Mouse (Mus musculus) heart, embryonic 11.5 days (tissue): Measurements from ENCODE around the gene Slc26a9. TPM values are rescaled to one million over a fixed set of nuclear protein-coding genes. Genes with fewer than 3 reads are reported as not detected.

Experiments used
- ATAC-seq: fragments of 200-750 bp; cut with Nextera tagmentation; replicated peaks from 2 replicates; pipeline ENCODE4 v1.8.0; 2017; ENCODE audit warnings: moderate library complexity; ENCODE audit not compliant: insufficient number of reproducible peaks, low FRiP score, low TSS enrichment
- H3K27ac ChIP-seq: fragments of 300-500 bp; sonication (generic); 2 replicates; pipeline ENCODE4 v1.5.1; 2014; ENCODE audit warnings: mild to moderate bottlenecking, low read depth, low read length
- H3K27me3 ChIP-seq: fragments of 300-500 bp; sonication (generic); 2 replicates; pipeline ENCODE4 v1.6.1; 2014; ENCODE audit warnings: mild to moderate bottlenecking, low read length, mixed read lengths; ENCODE audit not compliant: control insufficient read depth, insufficient read depth
- H3K36me3 ChIP-seq: fragments of 300-500 bp; sonication (generic); 2 replicates; pipeline ENCODE4 v1.6.1; 2014; ENCODE audit warnings: mild to moderate bottlenecking, low read length, moderate library complexity, mixed read lengths; ENCODE audit not compliant: control insufficient read depth, insufficient read depth
- H3K4me1 ChIP-seq: fragments of 300-500 bp; sonication (generic); 2 replicates; pipeline ENCODE4 v1.6.1; 2014; ENCODE audit warnings: low read length; ENCODE audit not compliant: control insufficient read depth, insufficient read depth
- H3K4me2 ChIP-seq: fragments of 300-500 bp; sonication (generic); 2 replicates; pipeline ENCODE4 v1.6.1; 2014; ENCODE audit warnings: mild to moderate bottlenecking, moderate library complexity
- H3K4me3 ChIP-seq: fragments of 300-500 bp; sonication (generic); 2 replicates; pipeline ENCODE4 v1.5.1; 2014; ENCODE audit warnings: low read depth, low read length
- H3K9ac ChIP-seq: fragments of 300-500 bp; sonication (generic); 2 replicates; pipeline ENCODE4 v1.6.1; 2014; ENCODE audit warnings: mild to moderate bottlenecking, low read depth, low read length, moderate library complexity
- H3K9me3 ChIP-seq: fragments of 300-500 bp; sonication (generic); replicated peaks from 2 replicates; pipeline ENCODE4 v1.6.1; 2016; ENCODE audit warnings: low read length; ENCODE audit not compliant: control insufficient read depth
- WGBS: fragments of 180-500 bp; shearing (Covaris S2); extraction: QIAGEN DNeasy Blood & Tissue Kit; methylation state at CpG from one replicate; pipeline ENCODE4 v1.1.7; 2014; ENCODE audit not compliant: insufficient replicate concordance; 5-methylcytosine and 5-hydroxymethylcytosine counted together
- polyA plus RNA-seq: library from polyadenylated mRNA; unstranded; fragments of >200 nt; fragmentation: Nextera tagmentation; extraction: Ambion mirVana; gene quantifications from 2 replicates; pipeline ENCODE4 v1.2.1, GENCODE M21; 2014

Slc26a9 gene
- polyA plus RNA-seq, 1 experiment from 2014 or later, result not detected

GRCm38 (mm10) chr1:131804166-131804565 is 60.3 kb downstream of the Slc26a9 start:
- Histone ChIP-seq H3K9me3 (no peaks in the 10 kb centered on the region), H3K4me1 (no peaks in the 10 kb centered on the region), H3K4me2 (no peak overlapping the region), H3K27ac (no peak overlapping the region), H3K9ac (no peak overlapping the region), H3K4me3 (no peak overlapping the region), H3K27me3 (0 out of 2 replicates have a peak, but pooled peaks cover 2% of the 10 kb centered on the region), H3K36me3 (no peaks in the 10 kb centered on the region)
- ATAC-seq, result no peak
- 82% methylated on average over 3 of the region's 3 CpGs for WGBS

GRCm38 (mm10) chr1:131808986-131809385 is 65.2 kb downstream of the Slc26a9 start:
- H3K27me3 ChIP-seq, result 0 out of 2 replicates have a peak, but pooled peaks cover 2% of the 10 kb centered on the region
- no peak overlapping the region for H3K4me2 ChIP-seq
- 83% methylated on average over 1 of the region's 1 CpGs for WGBS
- no peak overlapping the region for H3K27ac ChIP-seq
- ATAC-seq, result no peak
- H3K4me1 ChIP-seq, result 0 out of 2 replicates have a peak, but pooled peaks cover 2% of the 10 kb centered on the region
- H3K36me3 ChIP-seq, result no peaks in the 10 kb centered on the region
- no peak overlapping the region for H3K9ac ChIP-seq
- no peaks in the 10 kb centered on the region for H3K9me3 ChIP-seq
- no peak overlapping the region for H3K4me3 ChIP-seq

DNA sequence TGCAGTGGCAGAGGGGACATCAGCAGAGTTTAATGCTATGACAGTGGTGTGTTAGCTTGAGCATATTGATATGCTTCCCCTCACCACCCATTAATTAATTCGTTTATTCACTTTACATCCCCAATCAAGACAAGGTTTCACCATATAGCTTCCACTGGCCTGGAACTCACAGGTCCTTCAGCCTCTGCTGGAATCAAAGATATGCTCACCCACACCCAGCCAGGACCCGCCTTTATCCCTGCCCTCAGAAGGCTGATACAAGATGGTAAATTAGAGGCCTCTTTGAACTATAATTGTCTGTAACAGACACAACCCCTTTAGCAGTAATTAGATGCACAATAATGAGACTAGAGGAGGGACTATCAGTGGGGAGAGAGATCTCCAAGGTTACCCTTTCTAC is 65.8 kb downstream of the Slc26a9 start:
- Histone ChIP-seq H3K27me3 (0 out of 2 replicates have a peak, but pooled peaks cover 2% of the 10 kb centered on the region), H3K36me3 (no peaks in the 10 kb centered on the region), H3K4me3 (no peak overlapping the region), H3K4me2 (no peak overlapping the region), H3K4me1 (0 out of 2 replicates have a peak, but pooled peaks cover 2% of the 10 kb centered on the region), H3K9me3 (no peaks in the 10 kb centered on the region), H3K9ac (no peak overlapping the region), H3K27ac (no peak overlapping the region)
- ATAC-seq, result no peak
- WGBS, result 64% methylated on average over 2 of the region's 2 CpGs

GRCm38 (mm10) chr1:131811393-131811792 is 67.6 kb downstream of the Slc26a9 start:
- 73% methylated on average over 1 of the region's 1 CpGs for WGBS
- no peak overlapping the region for H3K4me2 ChIP-seq
- no peak overlapping the region for H3K9ac ChIP-seq

DNA sequence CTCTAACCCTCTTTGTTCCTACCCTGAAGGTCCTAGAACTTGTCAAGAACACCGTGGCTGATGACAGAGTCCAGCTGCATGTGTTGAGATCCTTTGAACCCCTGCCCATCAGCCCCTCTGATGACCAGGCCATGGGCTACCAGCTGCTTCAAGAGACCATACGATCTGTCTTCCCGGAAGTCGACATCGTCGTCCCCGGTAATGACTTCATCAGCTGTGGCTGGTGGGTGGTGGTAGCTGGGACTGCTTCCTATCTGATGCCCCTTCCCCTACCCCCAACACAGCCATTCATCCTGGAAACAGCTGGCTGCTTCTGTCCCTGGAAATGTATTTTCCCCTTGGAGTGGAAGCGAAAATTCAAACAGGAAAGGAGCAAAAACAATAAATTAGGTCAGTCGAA is 68.2 kb downstream of the Slc26a9 start:
- Histone ChIP-seq H3K4me3 (no peak overlapping the region), H3K36me3 (no peaks in the 10 kb centered on the region), H3K27ac (no peak overlapping the region), H3K9me3 (no peaks in the 10 kb centered on the region), H3K4me2 (no peak overlapping the region), H3K4me1 (0 out of 2 replicates have a peak, but pooled peaks cover 2% of the 10 kb centered on the region), H3K27me3 (peaks cover 4% of the 10 kb centered on the region; the same call in 1 of the 2 replicates), H3K9ac (no peak overlapping the region)
- no peak for ATAC-seq
- 46% methylated on average over 9 of the region's 9 CpGs for WGBS

More at GRCm38 (mm10) chr1:131811393-131811792, 67.6 kb downstream of the Slc26a9 start:
- Histone ChIP-seq H3K4me3 (no peak overlapping the region), H3K36me3 (no peaks in the 10 kb centered on the region), H3K4me1 (0 out of 2 replicates have a peak, but pooled peaks cover 2% of the 10 kb centered on the region), H3K9me3 (no peaks in the 10 kb centered on the region), H3K27me3 (peaks cover 4% of the 10 kb centered on the region; the same call in 1 of the 2 replicates), H3K27ac (no peak overlapping the region)
- no peak for ATAC-seq

DNA sequence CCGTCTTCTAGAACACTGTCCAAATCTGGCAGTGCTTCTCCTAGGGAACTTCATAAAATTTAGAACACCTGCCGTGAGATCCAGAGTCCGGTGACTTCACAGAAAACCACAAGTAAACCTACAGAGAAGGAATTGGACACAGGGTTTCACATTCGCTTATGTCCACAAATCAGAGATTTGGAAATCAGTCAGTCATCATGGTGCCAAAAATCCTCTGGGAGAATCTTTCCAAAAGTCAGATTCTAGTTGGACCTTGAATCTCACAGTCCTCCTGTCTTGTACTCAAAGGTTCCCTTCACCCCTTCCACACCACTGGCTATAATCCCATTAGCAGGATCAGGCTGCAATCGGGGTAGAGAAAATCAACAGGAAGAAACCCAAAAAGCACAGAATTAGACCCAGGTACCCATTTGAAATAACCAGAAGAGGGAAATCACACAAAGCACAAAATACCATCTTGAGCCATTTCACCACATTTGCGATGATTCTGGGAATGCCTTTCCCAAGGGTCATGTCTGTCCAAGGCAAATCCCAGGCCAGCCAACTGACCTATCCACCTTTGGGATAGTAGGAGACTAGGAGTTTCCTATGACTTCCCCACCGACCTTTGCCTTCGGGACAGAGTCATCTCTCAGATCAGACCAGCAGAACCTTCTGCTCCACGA is 68.9 kb downstream of the Slc26a9 start:
- no peaks in the 10 kb centered on the region for H3K9me3 ChIP-seq
- H3K4me3 ChIP-seq, result no peak overlapping the region
- 0 out of 2 replicates have a peak, but pooled peaks cover 2% of the 10 kb centered on the region for H3K4me1 ChIP-seq
- no peak overlapping the region for H3K27ac ChIP-seq
- H3K36me3 ChIP-seq, result no peaks in the 10 kb centered on the region
- no peak overlapping the region for H3K9ac ChIP-seq
- H3K4me2 ChIP-seq, result no peak overlapping the region
- peaks cover 4% of the 10 kb centered on the region; the same call in 1 of the 2 replicates for H3K27me3 ChIP-seq
- 79% methylated on average over 9 of the region's 9 CpGs for WGBS
- ATAC-seq, result no peak

DNA sequence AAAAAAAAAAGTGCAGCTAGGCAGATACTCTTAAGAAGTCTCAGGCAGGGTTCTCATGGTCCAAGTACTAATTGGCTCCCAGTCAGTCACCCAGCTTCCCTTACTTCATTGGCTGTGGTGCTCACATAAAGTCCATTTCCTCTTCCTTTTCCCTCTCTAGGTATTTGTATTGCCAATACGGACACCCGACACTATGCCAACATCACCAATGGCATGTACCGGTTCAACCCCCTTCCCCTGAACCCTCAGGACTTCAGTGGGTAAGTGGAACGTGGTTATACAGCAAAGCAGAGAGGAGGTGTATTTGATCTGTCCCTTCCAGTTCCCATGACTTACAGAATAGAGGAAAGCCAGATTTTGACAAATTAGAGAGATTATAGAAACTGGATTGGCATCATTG is 69.9 kb downstream of the Slc26a9 start:
- H3K27ac ChIP-seq, result no peak overlapping the region
- no peak overlapping the region for H3K9ac ChIP-seq
- no peak overlapping the region for H3K4me3 ChIP-seq
- 80% methylated on average over 4 of the region's 4 CpGs for WGBS
- H3K4me2 ChIP-seq, result no peak overlapping the region
- H3K27me3 ChIP-seq, result peaks cover 4% of the 10 kb centered on the region; the same call in 1 of the 2 replicates
- H3K4me1 ChIP-seq, result 0 out of 2 replicates have a peak, but pooled peaks cover 2% of the 10 kb centered on the region
- ATAC-seq, result no peak
- no peaks in the 10 kb centered on the region for H3K9me3 ChIP-seq
- no peaks in the 10 kb centered on the region for H3K36me3 ChIP-seq

DNA sequence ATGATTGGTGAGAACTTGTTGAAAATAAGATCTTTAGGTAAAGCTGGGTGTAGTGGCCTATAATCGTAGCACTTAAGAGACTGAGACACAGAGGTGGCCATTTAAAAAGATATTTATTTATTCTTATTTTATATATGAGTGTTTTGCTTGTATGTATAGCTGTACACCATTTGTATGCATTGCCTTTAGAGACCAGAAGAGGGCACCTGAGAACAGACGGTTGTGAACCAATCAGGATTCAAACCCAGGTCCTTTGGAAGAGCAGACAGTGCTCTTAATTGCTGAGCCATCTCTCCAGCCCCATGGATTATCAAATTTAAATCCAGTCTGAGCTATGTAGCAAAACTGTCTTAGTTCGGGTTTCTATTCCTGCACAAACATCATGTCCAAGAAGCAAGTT is 70.4 kb downstream of the Slc26a9 start:
- Histone ChIP-seq H3K4me1 (0 out of 2 replicates have a peak, but pooled peaks cover 2% of the 10 kb centered on the region), H3K36me3 (no peaks in the 10 kb centered on the region), H3K27me3 (peaks cover 4% of the 10 kb centered on the region; the same call in 1 of the 2 replicates), H3K4me2 (no peak overlapping the region), H3K27ac (no peak overlapping the region), H3K4me3 (no peak overlapping the region), H3K9ac (no peak overlapping the region), H3K9me3 (no peaks in the 10 kb centered on the region)
- 73% methylated on average over 3 of the region's 3 CpGs for WGBS
- ATAC-seq, result no peak
